Mouse (Mus musculus) hindbrain, embryonic 16.5 days (tissue): ENCODE data around the gene Lrrc7. TPM values are rescaled to one million over a fixed set of nuclear protein-coding genes. Genes with fewer than 3 reads are reported as not detected.

ENCODE experiments used
- ATAC-seq: fragments of 200-750 bp; cut with Nextera tagmentation; 2 replicates; pipeline ENCODE4 v1.8.0; 2017; ENCODE audit warnings: moderate TSS enrichment, moderate library complexity
- H3K27ac ChIP-seq: fragments of 300-500 bp; sonication (generic); 2 replicates; pipeline ENCODE4 v1.5.1; 2014; ENCODE audit warnings: low read depth, mild to moderate bottlenecking, control low read depth, low read length, moderate library complexity
- H3K27me3 ChIP-seq: fragments of 300-500 bp; sonication (generic); replicated peaks from 2 replicates; pipeline ENCODE4 v1.6.1; 2014; ENCODE audit warnings: low read length; ENCODE audit not compliant: control insufficient read depth, insufficient read depth
- H3K36me3 ChIP-seq: fragments of 300-500 bp; sonication (generic); 2 replicates; pipeline ENCODE4 v1.6.1; 2014; ENCODE audit warnings: mild to moderate bottlenecking, low read length, moderate library complexity, mixed read lengths; ENCODE audit not compliant: control insufficient read depth, insufficient read depth
- H3K4me1 ChIP-seq: fragments of 300-500 bp; sonication (generic); 2 replicates; pipeline ENCODE4 v1.6.1; 2014; ENCODE audit warnings: low read depth, low read length; ENCODE audit not compliant: control insufficient read depth, insufficient read depth
- H3K4me2 ChIP-seq: fragments of 300-500 bp; sonication (generic); 2 replicates; pipeline ENCODE4 v1.6.1; 2014; ENCODE audit warnings: mild to moderate bottlenecking, low read length, control low read depth, moderate library complexity
- H3K4me3 ChIP-seq: fragments of 300-500 bp; sonication (generic); 2 replicates; pipeline ENCODE4 v1.5.1; 2014; ENCODE audit warnings: mild to moderate bottlenecking, low read length, control low read depth, moderate library complexity
- H3K9ac ChIP-seq: fragments of 300-500 bp; sonication (generic); 2 replicates; pipeline ENCODE4 v1.6.1; 2014; ENCODE audit warnings: low read depth, mild to moderate bottlenecking, control low read depth, low read length, moderate library complexity
- H3K9me3 ChIP-seq: fragments of 300-500 bp; sonication (generic); 2 replicates; pipeline ENCODE4 v1.6.1; 2014; ENCODE audit warnings: mild to moderate bottlenecking, low read length, moderate library complexity; ENCODE audit not compliant: control insufficient read depth
- WGBS: fragments of 180-500 bp; shearing (Covaris S2); extraction: QIAGEN DNeasy Blood & Tissue Kit; methylation state at CpG from one replicate; pipeline ENCODE4 v1.1.7; 2014; 5-methylcytosine and 5-hydroxymethylcytosine counted together
- polyA plus RNA-seq: library from polyadenylated mRNA; unstranded; fragments of >200 nt; fragmentation: Nextera tagmentation; extraction: Ambion mirVana; gene quantifications from 2 replicates; pipeline ENCODE4 v1.2.1, GENCODE M21; 2015

Gene Lrrc7
- polyA plus RNA-seq, 1 experiment from 2014 or later: 10.7 TPM

DNA sequence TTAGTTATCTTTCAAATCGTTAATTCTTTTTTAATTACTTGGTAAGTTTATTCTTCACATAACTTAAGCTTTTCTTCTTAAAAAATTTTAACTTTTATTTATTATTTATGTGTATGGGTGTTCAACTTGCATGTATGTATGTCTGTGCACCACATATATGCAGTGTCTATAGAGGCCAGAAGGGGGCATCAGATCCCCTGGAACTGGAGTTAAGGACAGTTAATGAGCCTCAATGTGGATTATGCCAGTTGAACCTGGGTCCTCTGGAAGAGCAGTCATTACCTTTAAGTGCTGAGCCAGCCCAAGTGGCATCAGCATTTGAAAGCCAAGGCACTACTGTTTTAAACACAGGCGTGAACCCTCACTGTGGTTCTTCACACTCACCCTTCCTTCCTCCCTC, 352.0 kb downstream of the Lrrc7 start:
- H3K27me3 ChIP-seq: no peaks in the 10 kb centered on the region
- ATAC-seq: peak; percentile 77; the same call in 1 of the 2 replicates

GRCm38 (mm10) chr3:158207840-158208239, 354.2 kb downstream of the Lrrc7 start:
- Histone ChIP-seq H3K36me3 (no peaks in the 10 kb centered on the region), H3K4me3 (no peak overlapping the region), H3K9ac (no peak overlapping the region), H3K27ac (no peak overlapping the region), H3K4me2 (no peak overlapping the region), H3K4me1 (no peaks in the 10 kb centered on the region), H3K27me3 (no peaks in the 10 kb centered on the region), H3K9me3 (no peaks in the 10 kb centered on the region)
- WGBS: 44% methylated on average over 2 of the region's 2 CpGs
- ATAC-seq: 0 out of 2 replicates have a peak, but pooled peaks have one; percentile 20

More for the DNA sequence above, 352.0 kb downstream of the Lrrc7 start:
- Histone ChIP-seq H3K9ac (no peak overlapping the region), H3K4me3 (no peak overlapping the region), H3K9me3 (no peaks in the 10 kb centered on the region), H3K27ac (no peak overlapping the region), H3K4me2 (no peak overlapping the region), H3K4me1 (no peaks in the 10 kb centered on the region), H3K36me3 (no peaks in the 10 kb centered on the region)
- 15% methylated on average over 2 of the region's 2 CpGs for WGBS

GRCm38 (mm10) chr3:158202776-158203175, 359.2 kb downstream of the Lrrc7 start:
- WGBS: 98% methylated on average over 3 of the region's 3 CpGs
- H3K9me3 ChIP-seq: no peaks in the 10 kb centered on the region
- no peak overlapping the region for H3K4me3 ChIP-seq
- ATAC-seq: no peak
- no peaks in the 10 kb centered on the region for H3K36me3 ChIP-seq
- H3K27me3 ChIP-seq: no peaks in the 10 kb centered on the region
- no peak overlapping the region for H3K27ac ChIP-seq
- no peak overlapping the region for H3K9ac ChIP-seq
- H3K4me2 ChIP-seq: no peak overlapping the region
- no peaks in the 10 kb centered on the region for H3K4me1 ChIP-seq

DNA sequence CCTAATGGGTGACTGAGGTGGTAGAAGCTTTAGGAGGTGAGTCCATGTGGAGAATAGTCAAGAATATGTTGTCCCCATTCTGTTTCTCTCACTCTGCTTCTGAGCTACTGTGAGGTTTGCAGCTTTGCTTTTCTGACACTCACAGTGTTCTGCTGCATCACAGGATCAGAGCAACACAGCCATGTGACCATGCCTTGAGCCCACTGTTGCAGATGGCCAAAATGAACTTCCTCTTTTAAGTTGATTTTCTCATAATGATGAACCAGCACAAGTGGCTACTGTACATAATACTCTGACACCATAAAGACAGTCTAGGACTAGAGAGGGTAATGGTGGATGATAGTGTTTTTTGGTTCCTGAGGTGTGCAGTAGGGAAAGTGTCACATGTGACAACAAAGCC, 366.6 kb downstream of the Lrrc7 start:
- Histone ChIP-seq H3K9ac (no peak overlapping the region), H3K4me3 (no peak overlapping the region), H3K4me2 (no peak overlapping the region), H3K36me3 (no peaks in the 10 kb centered on the region), H3K4me1 (no peaks in the 10 kb centered on the region), H3K27ac (no peak overlapping the region), H3K27me3 (no peaks in the 10 kb centered on the region), H3K9me3 (no peaks in the 10 kb centered on the region)
- no peak for ATAC-seq

DNA sequence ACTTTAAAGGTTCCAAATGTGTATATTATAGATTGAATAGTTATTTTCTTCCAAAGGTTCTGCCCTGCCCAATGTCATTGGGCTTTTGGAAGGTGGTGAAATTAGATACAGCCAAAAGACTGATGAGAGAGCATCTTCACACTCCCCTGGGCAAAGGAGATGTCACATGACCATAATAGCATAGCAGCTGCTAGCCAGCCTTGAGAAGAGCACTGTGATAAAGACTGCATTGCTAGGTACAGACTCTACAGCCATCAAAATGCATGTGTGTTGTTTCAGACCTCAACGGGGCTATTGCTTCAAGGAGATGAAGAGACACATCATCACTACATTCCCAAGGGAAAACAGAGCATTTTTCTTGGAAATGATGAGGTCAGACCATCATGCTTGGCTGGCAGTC, 368.8 kb downstream of the Lrrc7 start:
- Histone ChIP-seq H3K4me2 (no peak overlapping the region), H3K4me3 (no peak overlapping the region), H3K36me3 (no peaks in the 10 kb centered on the region), H3K27ac (no peak overlapping the region), H3K9me3 (no peaks in the 10 kb centered on the region), H3K4me1 (no peaks in the 10 kb centered on the region), H3K27me3 (no peaks in the 10 kb centered on the region), H3K9ac (no peak overlapping the region)
- 68% methylated on average over 1 of the region's 1 CpGs for WGBS
- ATAC-seq: peak; percentile 40; the same call in 1 of the 2 replicates

GRCm38 (mm10) chr3:158174880-158175735, 386.9 kb downstream of the Lrrc7 start:
- 63% methylated on average over 10 of the region's 10 CpGs for WGBS
- H3K4me2 ChIP-seq: no peak overlapping the region
- no peak overlapping the region for H3K4me3 ChIP-seq
- H3K27me3 ChIP-seq: no peaks in the 10 kb centered on the region
- H3K4me1 ChIP-seq: no peaks in the 10 kb centered on the region
- H3K27ac ChIP-seq: no peak overlapping the region
- H3K9me3 ChIP-seq: no peaks in the 10 kb centered on the region
- H3K36me3 ChIP-seq: no peaks in the 10 kb centered on the region
- H3K9ac ChIP-seq: no peak overlapping the region
- peak; percentile 52; the same call in 1 of the 2 replicates for ATAC-seq

- Histone ChIP-seq H3K9ac (no peak overlapping the region), H3K27ac (no peak overlapping the region), H3K36me3 (no peaks in the 10 kb centered on the region), H3K27me3 (no peaks in the 10 kb centered on the region), H3K4me1 (no peaks in the 10 kb centered on the region), H3K9me3 (no peaks in the 10 kb centered on the region), H3K4me3 (no peak overlapping the region), H3K4me2 (no peak overlapping the region)
- no peak for ATAC-seq
- WGBS: 94% methylated on average over 8 of the region's 8 CpGs
Observed at GRCm38 (mm10) chr3:158169180-158169579, 392.8 kb downstream of the Lrrc7 start.

GRCm38 (mm10) chr3:158168454-158168853, 393.6 kb downstream of the Lrrc7 start:
- Histone ChIP-seq H3K9me3 (no peaks in the 10 kb centered on the region), H3K27ac (no peak overlapping the region), H3K36me3 (no peaks in the 10 kb centered on the region), H3K4me1 (no peaks in the 10 kb centered on the region), H3K9ac (no peak overlapping the region), H3K4me2 (no peak overlapping the region), H3K27me3 (no peaks in the 10 kb centered on the region), H3K4me3 (no peak overlapping the region)
- peak; percentile 49; the same call in 1 of the 2 replicates for ATAC-seq
- WGBS: 56% methylated on average over 4 of the region's 4 CpGs

GRCm38 (mm10) chr3:158165004-158165403, 397.0 kb downstream of the Lrrc7 start:
- H3K9me3 ChIP-seq: no peaks in the 10 kb centered on the region
- H3K27ac ChIP-seq: no peak overlapping the region
- H3K4me3 ChIP-seq: no peak overlapping the region
- H3K4me2 ChIP-seq: no peak overlapping the region
- H3K27me3 ChIP-seq: no peaks in the 10 kb centered on the region
- H3K36me3 ChIP-seq: peaks cover 10% of the 10 kb centered on the region
- H3K9ac ChIP-seq: no peak overlapping the region
- no peak; the same call in 1 of the 2 replicates for ATAC-seq
- H3K4me1 ChIP-seq: no peaks in the 10 kb centered on the region
